Mouse (Mus musculus) cerebellum, postnatal 10 days (tissue): ENCODE results near the gene Dao.

Source experiments
- DNase-seq, 2 experiments: peaks; one replicate each; pipeline ENCODE4 v3.0.0; 2021; ENCODE audit warnings: mixed read lengths in 2 of 2

Gene Dao

GRCm38 (mm10) chr5:114003542-114003941, at the start of gene Dao:
Gene Dao (plus strand): TSS chr5:114003703.
- DNase-seq = peak in 1 of 2 experiments; percentile 53

GRCm38 (mm10) chr5:113954421-113954820, 49.1 kb upstream of the Dao start:
- peak; percentile 93 to 96 for DNase-seq

DNA sequence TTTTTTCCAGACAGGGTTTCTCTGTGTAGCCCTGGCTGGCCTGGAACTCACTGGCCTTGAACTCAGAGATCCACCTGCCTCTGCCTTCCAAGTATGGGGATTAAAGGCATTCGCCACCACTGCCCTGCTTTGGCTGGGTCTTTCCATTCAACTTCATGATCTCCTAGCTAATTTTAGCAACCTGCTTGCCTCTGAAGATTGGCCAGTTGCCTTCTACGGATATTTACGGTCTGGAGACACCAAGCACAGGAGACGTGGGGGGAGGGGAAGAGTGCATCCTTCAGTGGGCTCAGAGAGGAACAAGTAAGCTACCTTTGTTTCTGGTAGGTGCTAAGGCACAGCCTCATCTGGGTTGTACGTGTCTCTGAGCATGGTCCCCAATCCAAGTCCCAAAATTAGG, 48.2 kb upstream of the Dao start:
- DNase-seq = no peak

DNA sequence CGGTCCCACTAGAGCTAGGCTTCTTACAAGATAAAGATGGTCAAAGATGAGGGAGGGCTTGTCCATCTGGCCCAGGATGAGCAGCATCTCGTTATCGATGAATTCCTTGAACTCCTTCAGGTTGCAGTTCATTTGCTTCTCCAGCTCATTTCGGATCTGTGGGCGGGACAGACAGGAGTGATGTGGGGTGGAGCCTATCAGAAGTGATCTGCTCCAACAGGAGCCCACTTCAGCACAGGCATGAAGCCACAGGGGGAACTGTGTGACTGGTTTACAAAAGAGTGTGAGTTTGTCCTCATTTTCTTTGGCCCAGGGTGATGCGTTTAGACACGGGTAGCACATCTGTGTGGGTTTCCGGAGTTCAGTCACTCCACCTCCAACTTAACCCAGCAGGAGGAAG, 47.8 kb upstream of the Dao start:
- DNase-seq = no peak

DNA sequence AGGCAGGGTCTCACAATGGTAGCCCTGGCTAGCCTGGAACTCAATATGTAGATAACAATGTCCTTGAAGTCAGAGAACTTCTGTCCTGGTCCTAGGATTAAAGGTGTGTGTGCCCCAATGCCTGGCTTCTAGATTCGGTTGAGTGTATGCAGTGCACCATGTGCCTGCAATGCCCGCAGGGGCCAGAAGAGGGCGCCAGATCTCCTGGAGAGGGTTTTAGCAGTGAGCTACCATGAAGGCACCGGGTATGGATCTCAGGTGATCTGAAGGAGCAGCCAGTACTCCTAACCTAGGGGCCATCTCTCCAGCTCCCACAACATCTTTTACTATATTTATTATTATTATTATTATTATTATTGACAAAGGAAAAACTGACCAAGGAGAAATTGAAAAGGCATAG, 47.0 kb upstream of the Dao start:
- DNase-seq = peak; percentile 97 to 98

- DNase-seq = no peak
Measured at GRCm38 (mm10) chr5:113959039-113959438, 44.5 kb upstream of the Dao start.

- DNase-seq = no peak
Measured at GRCm38 (mm10) chr5:113960416-113960815, 43.1 kb upstream of the Dao start.

DNA sequence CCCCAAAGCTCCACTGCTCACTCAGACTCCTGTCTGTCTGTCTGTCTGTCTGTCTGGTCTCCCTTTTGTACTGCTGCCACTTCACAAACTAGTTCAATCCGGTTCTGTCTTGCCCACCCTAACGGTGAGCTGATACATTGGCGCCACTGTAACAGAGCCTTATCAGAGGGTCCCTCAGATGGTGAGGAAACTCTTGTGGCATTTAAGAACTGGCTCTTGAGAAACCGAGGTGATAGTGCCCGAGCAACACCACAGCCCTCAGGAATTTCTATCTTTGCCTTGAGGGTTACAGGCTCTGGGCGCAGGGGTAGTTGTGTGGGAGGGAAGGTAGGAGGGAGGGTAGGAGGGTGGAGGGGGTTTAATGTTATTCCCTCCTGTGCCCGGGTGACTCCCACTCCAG, 41.7 kb upstream of the Dao start:
- no peak for DNase-seq

- no peak for DNase-seq
Measured at GRCm38 (mm10) chr5:113964972-113965371, 38.5 kb upstream of the Dao start.

DNA sequence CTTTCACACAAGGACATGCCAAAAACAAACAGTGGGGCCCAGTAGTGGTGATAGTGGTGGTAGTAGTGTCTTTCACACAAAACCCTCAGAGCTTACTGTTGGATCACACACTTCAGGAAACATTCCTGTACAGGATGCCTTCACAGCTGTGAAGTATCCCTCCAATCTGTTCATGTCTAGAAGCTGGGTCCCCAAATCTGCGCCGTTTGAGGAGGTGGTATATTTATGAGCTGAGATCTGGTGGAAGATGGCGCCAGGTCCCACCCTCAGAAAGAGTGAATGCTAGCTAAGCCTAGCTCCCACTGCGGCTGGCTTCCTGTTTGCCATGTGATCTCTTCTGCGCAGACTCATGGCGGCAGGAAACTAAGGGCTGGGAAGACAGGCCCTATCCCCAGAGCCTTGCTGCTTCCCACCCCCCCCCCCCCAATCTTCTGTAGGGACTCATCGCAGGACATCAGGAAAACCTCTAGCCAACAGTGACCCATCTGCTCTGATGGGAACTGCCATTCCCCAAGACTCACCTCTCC, 37.8 kb upstream of the Dao start:
- DNase-seq = no peak

DNA sequence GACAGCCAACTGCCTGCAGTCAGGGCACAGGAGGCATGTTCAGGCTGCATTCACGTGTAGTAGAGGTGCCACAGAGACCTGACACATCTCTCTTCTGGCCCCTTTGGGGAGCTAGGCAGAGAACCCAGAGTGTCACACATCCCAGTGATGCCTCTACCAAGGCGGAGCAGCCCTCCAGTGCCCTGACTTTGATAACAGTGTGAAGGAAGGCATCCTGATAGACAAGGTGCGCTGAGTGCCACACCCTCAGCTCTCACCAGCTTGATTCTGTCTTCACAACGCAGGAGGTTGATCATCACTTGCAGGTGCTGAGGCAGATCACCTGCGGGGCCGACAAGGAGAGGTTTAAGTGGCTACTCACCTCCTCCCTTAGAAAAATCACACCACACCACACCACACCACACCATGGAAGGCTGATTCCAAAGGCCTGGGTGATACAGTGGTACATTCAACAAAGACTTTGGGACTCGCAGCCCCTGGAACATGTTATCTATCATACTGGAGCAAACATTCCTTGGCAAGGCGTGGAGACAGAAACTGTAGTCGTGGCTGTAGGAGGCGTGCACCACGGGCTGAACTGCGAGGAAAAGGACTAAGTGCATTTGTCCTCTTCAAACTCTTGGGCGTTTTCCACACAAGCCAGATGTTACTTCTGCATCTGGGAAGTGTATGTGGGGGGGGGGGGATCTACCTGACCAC, 36.9 kb upstream of the Dao start:
- no peak for DNase-seq

GRCm38 (mm10) chr5:113968371-113968770, 35.1 kb upstream of the Dao start:
- DNase-seq = no peak

GRCm38 (mm10) chr5:113971434-113971960, 32.0 kb upstream of the Dao start:
- no peak for DNase-seq

DNA sequence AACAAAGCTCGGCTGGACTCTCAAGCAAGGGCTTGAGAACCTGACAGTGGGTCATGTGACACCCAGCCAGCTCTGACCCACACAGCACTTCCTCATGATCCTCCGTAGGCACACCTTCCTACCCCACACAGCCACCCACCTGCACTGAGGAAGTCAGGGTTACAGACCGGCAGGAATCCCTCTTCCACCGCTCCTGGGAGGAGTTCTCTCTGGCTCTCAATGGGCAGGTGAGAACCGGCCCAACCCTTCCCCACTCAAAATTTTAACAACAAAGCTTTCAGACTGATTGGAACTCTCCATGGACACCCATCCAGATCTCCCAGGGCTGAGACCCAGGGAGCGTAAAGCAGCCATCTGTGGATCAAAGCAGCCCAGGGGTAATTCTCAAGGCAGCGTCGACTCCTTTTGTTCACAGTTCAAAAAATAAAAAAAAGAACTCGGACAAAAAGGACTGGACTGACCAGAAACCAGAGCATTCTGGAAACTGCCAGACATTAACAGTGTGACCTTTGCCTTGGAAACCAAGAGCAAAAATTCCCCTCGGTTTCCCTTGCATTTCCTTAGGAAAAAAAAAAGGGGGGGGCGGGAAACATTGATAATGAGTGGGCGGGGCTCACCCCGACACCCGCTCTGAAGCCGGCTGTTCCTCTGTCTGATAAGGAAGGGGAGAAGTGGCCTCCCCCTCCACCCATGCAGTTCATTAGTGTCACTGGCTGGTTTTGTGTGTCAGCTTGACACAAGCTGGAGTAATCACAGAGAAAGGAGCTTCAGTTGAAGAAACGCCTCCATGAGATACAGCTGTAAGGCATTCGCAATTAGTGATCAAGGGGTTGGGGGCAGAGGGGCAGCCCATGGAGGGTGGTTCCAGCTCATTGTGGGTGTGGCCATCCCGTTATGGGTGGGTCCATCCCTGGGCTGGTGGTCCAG, 30.7 kb upstream of the Dao start:
- DNase-seq = no peak

GRCm38 (mm10) chr5:113973790-113974189, 29.7 kb upstream of the Dao start:
- DNase-seq = peak in 1 of 2 experiments; percentile 41

- no peak for DNase-seq
Measured at GRCm38 (mm10) chr5:113974576-113974975, 28.9 kb upstream of the Dao start.

DNA sequence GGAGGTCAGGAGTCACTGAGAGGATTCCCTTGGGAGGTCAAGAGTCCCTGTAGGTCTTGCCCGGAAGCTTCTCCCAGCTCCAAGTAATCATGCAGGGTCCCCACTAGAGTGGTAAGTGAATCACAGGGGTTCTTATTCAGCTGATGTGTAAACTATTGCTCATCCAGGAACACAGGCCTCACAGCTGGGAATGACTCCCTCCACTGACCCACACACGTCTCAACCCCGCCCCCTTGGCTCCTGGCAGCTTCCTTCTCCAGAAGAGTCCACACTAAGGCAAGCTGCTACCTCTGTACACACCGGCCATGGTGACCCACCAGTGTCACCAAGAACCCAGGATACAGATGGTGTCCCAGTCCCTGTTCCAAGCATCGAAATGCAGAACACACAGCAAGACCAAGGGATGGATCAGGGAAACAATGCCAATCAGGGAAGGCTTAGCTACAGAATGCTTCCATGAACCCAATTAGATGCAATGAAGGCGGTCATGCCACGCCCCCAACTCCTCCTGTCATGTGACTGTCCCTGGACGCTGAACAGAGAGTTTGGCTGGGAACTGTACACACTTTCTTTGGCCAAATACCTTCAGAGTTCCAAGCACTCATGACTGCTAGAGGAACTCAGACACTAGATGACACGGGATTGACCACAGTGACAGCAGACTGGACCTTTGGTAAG, 27.8 kb upstream of the Dao start:
- peak; percentile 41 to 44 for DNase-seq

GRCm38 (mm10) chr5:113976597-113976996, 26.9 kb upstream of the Dao start:
- no peak for DNase-seq

GRCm38 (mm10) chr5:113977309-113977708, 26.2 kb upstream of the Dao start:
- DNase-seq = no peak

GRCm38 (mm10) chr5:113980511-113980910, 23.0 kb upstream of the Dao start:
- DNase-seq = no peak

DNA sequence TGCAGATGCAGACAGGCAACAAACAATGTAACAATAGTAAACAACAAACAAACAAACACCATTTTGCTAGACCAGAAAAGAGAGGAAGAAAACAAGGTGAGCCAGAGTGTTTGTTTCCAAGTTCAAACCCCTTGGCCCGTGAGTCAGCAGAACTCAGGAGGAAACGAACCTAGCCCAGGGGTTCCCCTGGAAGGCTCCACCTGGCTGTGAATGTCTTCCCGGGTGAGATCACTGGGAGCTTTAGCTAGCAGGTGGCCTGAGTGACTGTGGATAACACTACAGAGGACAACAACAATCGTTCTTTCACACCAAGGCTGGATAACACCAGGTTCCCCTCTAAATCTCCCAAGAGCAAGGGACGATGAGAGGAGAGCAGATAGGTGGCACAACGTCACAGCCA, 22.3 kb upstream of the Dao start:
- DNase-seq = no peak

- no peak for DNase-seq
Measured at GRCm38 (mm10) chr5:113981843-113982242, 21.7 kb upstream of the Dao start.

DNA sequence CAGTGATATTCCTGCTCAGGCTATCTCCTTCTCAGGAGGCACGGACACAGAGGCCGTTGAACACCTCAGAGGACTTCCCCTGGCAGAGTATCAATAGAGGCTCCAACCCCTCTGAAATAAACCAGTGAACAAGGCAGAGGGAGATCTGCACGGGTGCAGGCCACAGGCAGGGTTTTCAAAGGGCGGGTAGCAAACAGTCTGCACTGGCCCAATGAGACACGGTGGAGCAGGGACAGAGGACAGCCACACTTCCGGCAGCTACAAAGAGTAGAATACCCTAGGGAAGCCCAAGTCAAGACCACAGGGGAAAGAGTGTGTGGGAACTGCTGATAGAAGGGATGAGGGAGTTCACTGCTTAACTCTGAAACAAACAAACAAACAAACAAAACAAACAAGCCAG, 20.0 kb upstream of the Dao start:
- DNase-seq = no peak
